Mouse (Mus musculus) intestine, postnatal 0 days (tissue): ENCODE measurements at regions not wholly inside any gene's neighbourhood (a gene's known extent, or its start where the extent isn't known, plus 50 kb on each side); places are given as distances from the start of the nearest gene placed in this dataset.

Experiments
- ATAC-seq: fragments of 200-750 bp; cut with Nextera tagmentation; 2 replicates; pipeline ENCODE4 v1.8.0; 2017; ENCODE audit warnings: mild to moderate bottlenecking, moderate TSS enrichment, moderate library complexity
- H3K27ac ChIP-seq: fragments of 300-500 bp; sonication (generic); 2 replicates; pipeline ENCODE4 v1.5.1; 2014; ENCODE audit warnings: mild to moderate bottlenecking, low read depth, low read length, moderate library complexity
- H3K27me3 ChIP-seq: fragments of 300-500 bp; sonication (generic); replicated peaks from 2 replicates; pipeline ENCODE4 v1.6.1; 2014; ENCODE audit warnings: low read length, mixed read lengths; ENCODE audit not compliant: control insufficient read depth, insufficient read depth
- H3K36me3 ChIP-seq: fragments of 300-500 bp; sonication (generic); 2 replicates; pipeline ENCODE4 v1.6.1; 2014; ENCODE audit warnings: mild to moderate bottlenecking, moderate library complexity; ENCODE audit not compliant: control insufficient read depth, insufficient read depth
- H3K4me1 ChIP-seq: fragments of 300-500 bp; sonication (generic); replicated peaks from 2 replicates; pipeline ENCODE4 v1.6.1; 2014; ENCODE audit warnings: antibody characterized with exemption, low read length, mixed read lengths; ENCODE audit not compliant: control insufficient read depth, insufficient read depth
- H3K4me2 ChIP-seq: fragments of 300-500 bp; sonication (generic); replicated peaks from 2 replicates; pipeline ENCODE4 v1.6.1; 2014; ENCODE audit warnings: low read depth, mild to moderate bottlenecking, moderate library complexity
- H3K4me3 ChIP-seq: fragments of 300-500 bp; sonication (generic); 2 replicates; pipeline ENCODE4 v1.5.1; 2014; ENCODE audit warnings: low read depth, low read length
- H3K9ac ChIP-seq: fragments of 300-500 bp; sonication (generic); 2 replicates; pipeline ENCODE4 v1.6.1; 2014; ENCODE audit warnings: mild to moderate bottlenecking, low read depth, low read length
- H3K9me3 ChIP-seq: fragments of 300-500 bp; sonication (generic); 2 replicates; pipeline ENCODE4 v1.6.1; 2016; ENCODE audit warnings: mixed run types; ENCODE audit not compliant: control insufficient read depth
- CTCF ChIP-seq: sonication (generic); IDR thresholded peaks from 2 replicates; pipeline ENCODE4 v1.5.1; 2016; ENCODE audit warnings: low read depth, mild to moderate bottlenecking, control low read depth, antibody characterized with exemption, moderate library complexity
- WGBS: fragments of 180-500 bp; shearing (Covaris S2); extraction: QIAGEN DNeasy Blood & Tissue Kit; methylation state at CpG from one replicate; pipeline ENCODE4 v1.1.7; 2014; 5-methylcytosine and 5-hydroxymethylcytosine counted together

GRCm38 (mm10) chr7:117263126-117263525 is 117.7 kb upstream of the Xylt1 start:
- no peak overlapping the region for H3K4me2 ChIP-seq
- no peak overlapping the region for H3K9ac ChIP-seq
- WGBS: 89% methylated on average over 12 of the region's 12 CpGs
- no peaks in the 10 kb centered on the region for H3K4me1 ChIP-seq
- no peaks in the 10 kb centered on the region for H3K27me3 ChIP-seq
- H3K36me3 ChIP-seq: no peaks in the 10 kb centered on the region
- H3K9me3 ChIP-seq: no peaks in the 10 kb centered on the region
- TF ChIP-seq CTCF: no peak
- no peak overlapping the region for H3K27ac ChIP-seq
- ATAC-seq: no peak
- H3K4me3 ChIP-seq: no peak overlapping the region

DNA sequence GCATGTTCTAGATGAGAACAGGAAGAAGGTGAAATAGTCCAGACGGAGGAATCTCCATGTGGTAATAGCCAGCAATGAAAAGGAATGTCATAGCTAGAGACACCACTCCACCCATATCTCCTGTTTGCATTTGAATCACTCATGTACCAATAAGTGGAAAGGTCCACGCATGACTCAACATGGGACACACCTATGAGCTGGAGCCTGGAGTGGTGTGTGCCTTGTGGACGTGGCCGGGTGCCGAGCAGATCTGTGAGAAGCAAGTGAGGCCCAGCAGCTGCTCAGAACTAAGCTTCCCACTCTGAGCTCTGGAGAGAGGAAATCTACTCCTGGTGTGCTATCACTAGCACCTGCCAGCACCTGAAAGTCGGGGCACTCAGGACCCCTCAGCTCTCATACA is 116.4 kb upstream of the Xylt1 start:
- ATAC-seq: no peak
- 69% methylated on average over 6 of the region's 6 CpGs for WGBS
- Histone ChIP-seq H3K9ac (no peak overlapping the region), H3K36me3 (no peaks in the 10 kb centered on the region), H3K4me2 (no peak overlapping the region), H3K27ac (no peak overlapping the region), H3K27me3 (no peaks in the 10 kb centered on the region), H3K4me1 (no peaks in the 10 kb centered on the region), H3K4me3 (no peak overlapping the region), H3K9me3 (no peaks in the 10 kb centered on the region)
- TF ChIP-seq CTCF: no peak

DNA sequence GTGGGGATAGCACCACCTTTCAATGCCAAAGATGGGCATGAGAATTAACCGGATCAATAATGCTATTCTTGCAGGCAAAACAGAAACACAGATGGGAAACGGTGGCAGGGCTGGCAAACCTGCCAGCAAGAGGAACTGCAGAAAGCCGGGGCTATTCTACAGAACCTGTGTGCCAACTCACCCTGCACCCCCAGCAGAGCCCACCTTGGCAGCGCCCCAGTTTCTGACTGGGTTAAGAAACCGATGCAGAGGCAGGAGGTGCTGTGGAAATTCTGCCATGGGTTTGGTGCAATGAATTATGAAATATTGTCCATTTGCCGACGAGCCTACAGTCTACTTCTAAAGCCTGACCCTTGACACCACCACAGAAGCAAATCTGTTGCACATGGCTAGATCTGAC is 112.7 kb upstream of the Xylt1 start:
- Histone ChIP-seq H3K9ac (no peak overlapping the region), H3K4me1 (no peaks in the 10 kb centered on the region), H3K27me3 (no peaks in the 10 kb centered on the region), H3K9me3 (no peaks in the 10 kb centered on the region), H3K4me3 (no peak overlapping the region), H3K36me3 (no peaks in the 10 kb centered on the region), H3K4me2 (no peak overlapping the region), H3K27ac (no peak overlapping the region)
- WGBS: 86% methylated on average over 7 of the region's 7 CpGs
- ATAC-seq: no peak
- TF ChIP-seq CTCF: no peak

GRCm38 (mm10) chr7:117269263-117269897 is 111.4 kb upstream of the Xylt1 start:
- no peak for ATAC-seq
- Histone ChIP-seq H3K9me3 (no peaks in the 10 kb centered on the region), H3K27me3 (no peaks in the 10 kb centered on the region), H3K4me2 (no peak overlapping the region), H3K36me3 (no peaks in the 10 kb centered on the region), H3K9ac (no peak overlapping the region), H3K27ac (no peak overlapping the region), H3K4me3 (no peak overlapping the region), H3K4me1 (no peaks in the 10 kb centered on the region)
- 76% methylated on average over 10 of the region's 10 CpGs for WGBS
- TF ChIP-seq CTCF: no peak

- 0 out of 2 replicates have a peak, but pooled peaks cover 6% of the 10 kb centered on the region for H3K4me1 ChIP-seq
- TF ChIP-seq CTCF: no peak
- H3K9me3 ChIP-seq: no peaks in the 10 kb centered on the region
- 40% methylated on average over 6 of the region's 6 CpGs for WGBS
- H3K4me3 ChIP-seq: no peak overlapping the region
- no peak overlapping the region; the same call in 1 of the 2 replicates for H3K4me2 ChIP-seq
- H3K9ac ChIP-seq: no peak overlapping the region
- H3K36me3 ChIP-seq: no peaks in the 10 kb centered on the region
- ATAC-seq: peak; percentile 68
- H3K27ac ChIP-seq: no peak overlapping the region
- H3K27me3 ChIP-seq: no peaks in the 10 kb centered on the region
These were observed 102.3 kb upstream of the Xylt1 start for GRCm38 (mm10) chr7:117278388-117278961.

- no peaks in the 10 kb centered on the region for H3K36me3 ChIP-seq
- no peak overlapping the region for H3K4me2 ChIP-seq
- no peak for ATAC-seq
- TF ChIP-seq CTCF: no peak
- H3K9me3 ChIP-seq: no peaks in the 10 kb centered on the region
- no peaks in the 10 kb centered on the region for H3K27me3 ChIP-seq
- H3K4me3 ChIP-seq: no peak overlapping the region
- 90% methylated on average over 1 of the region's 1 CpGs for WGBS
- 0 out of 2 replicates have a peak, but pooled peaks cover 6% of the 10 kb centered on the region for H3K4me1 ChIP-seq
- H3K9ac ChIP-seq: no peak overlapping the region
- no peak overlapping the region for H3K27ac ChIP-seq
These were observed 98.6 kb upstream of the Xylt1 start for GRCm38 (mm10) chr7:117282194-117282593.
